Mouse (Mus musculus) right cerebral cortex, postnatal 36 days (tissue): ENCODE measurements around the gene Rtn3.
"Not testable (repeated sequence)": the region's sequence is repeated elsewhere in the genome, so short reads cannot be mapped to it uniquely, and the experiment has no call there.

Experiments
- DNase-seq, 2 experiments: peaks; one replicate each; pipeline ENCODE4 v3.0.0; 2022; ENCODE audit warnings: low spot score in 2 of 2, mixed read lengths in 1 of 2

Rtn3 gene

DNA sequence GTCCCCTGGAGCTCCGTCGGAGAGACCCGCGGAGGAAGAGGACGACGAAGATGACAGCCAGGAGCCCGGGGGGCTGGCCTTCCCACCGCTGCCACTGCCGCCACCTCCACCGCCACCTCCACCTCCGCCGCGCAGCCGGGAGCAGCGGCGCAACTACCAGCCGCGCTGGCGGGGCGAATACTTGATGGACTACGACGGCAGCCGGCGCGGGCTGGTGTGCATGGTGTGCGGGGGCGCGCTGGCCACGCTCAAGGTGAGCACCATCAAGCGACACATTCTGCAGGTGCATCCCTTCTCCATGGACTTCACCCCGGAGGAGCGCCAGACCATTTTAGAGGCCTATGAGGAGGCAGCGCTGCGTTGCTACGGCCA lies 60.4 kb downstream of the Rtn3 start:
- peak; percentile 13 to 25 for DNase-seq

DNA sequence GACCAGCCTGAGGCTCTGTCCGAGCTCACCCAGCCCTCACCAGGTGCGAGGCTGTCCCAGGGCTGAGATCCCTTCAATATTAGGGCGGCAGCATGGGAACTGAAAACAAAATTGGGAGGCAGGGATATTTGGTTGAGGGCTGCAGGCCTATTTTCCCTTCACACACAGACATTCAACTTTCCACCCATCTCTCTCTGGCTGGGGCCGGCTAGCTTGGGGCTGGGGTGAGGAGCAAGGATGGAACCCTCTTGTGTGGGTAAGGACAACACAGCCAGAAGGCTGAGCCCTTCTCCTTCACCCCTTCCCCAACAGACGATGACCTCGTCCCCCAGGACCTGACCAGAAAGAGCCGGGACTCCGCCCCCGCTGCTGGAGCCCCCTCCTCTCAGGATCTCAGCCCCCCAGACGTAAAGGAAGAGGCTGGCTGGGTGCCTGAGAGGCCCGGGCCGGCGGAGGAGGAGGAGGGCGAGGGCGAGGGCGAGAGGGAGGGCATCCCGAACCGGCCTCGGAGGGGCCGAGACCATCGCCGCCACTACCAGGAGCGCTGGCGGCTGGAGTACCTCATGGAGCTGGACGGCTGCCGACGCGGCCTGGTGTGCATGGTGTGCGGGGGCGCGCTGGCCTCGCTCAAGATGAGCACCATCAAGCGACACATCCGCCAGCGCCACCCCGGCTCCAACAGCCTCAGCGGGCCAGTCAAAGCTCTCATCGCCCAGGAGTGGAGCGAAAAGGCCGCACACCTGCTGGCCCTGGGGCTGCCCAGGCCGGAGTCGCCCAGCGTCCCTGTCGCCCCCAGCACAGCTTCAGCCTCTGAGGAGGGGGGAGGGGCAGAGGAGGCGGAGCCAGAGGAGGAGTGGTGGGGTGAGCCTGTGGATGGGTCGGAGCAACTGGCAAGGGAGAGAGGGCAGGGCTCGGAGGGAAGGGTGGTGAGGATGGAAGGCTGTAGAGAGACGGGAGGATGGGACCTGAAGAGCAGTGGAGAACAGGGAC lies 61.2 kb downstream of the Rtn3 start:
- DNase-seq, result peak; percentile 67 to 82

DNA sequence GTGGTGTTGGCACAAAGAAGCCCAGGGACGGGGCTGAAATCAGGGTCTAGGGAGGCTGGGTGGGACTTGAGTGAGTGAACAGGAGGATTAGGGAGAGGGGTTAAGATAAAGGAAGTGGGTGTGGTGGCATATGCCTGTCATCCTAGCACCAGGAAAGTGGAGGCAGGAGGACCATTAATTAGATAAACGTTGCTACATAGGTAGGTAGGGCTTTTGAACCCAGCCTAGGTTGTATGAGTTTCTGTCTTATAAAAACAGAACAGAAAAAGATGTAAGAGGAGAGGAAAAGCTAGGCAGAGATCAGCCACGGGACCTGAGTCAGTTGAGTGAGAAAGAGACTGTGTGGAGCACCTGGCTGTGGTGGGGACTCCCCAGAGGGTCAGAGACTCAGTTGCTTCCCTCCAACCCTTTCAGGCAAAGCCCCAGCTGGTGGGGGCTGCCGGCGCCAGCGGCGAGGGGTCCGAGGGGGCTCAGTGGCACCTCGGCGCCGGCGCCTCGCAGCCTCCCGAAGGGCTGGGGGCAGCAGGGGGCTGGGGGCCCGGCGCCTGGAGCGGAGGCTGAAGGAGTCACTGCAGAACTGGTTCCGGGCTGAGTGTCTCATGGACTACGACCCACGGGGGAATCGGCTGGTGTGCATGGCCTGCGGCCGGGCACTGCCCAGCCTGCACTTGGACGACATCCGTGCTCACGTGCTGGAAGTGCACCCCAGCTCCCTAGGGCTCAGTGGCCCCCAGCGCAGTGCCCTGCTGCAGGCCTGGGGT lies 62.1 kb downstream of the Rtn3 start:
- no peak for DNase-seq

DNA sequence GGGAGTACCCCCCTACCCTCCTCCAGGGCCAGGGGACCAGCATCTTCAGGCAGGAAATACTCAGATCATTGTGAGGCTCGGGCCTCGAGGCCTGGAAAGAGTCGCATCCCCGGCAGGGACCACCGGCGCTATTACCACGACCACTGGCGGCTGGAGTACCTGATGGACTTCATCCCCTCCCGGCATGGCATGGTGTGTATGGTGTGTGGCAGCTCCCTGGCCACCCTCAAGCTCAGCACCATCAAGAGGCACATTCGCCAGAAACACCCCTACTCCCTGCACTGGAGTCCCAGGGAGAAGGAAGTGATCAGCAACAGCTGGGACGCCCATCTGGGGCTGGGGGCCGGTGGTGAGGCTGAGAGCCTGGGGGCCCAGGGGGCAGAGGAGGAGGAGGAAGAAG lies 63.0 kb downstream of the Rtn3 start:
- no peak for DNase-seq

DNA sequence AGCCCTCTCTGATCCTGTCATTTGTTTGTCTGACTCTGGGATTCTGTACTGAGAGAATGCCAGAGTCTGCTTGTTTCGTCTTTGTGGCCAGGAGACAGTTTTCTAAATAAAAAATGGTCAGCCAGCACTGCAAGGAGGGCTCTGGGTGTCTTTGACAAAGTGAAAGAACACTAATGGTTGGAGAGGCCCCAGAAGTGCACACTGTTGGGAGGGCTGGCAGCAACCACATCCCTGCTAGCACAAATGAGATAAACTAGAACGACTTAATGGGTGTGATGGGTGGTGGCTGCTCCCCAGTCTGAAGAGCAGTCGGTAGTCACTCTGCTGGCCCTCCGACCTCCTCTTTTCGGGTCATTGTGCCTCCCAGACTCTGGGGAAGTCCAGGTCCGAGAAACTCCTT lies 63.9 kb downstream of the Rtn3 start:
- no peak for DNase-seq

DNA sequence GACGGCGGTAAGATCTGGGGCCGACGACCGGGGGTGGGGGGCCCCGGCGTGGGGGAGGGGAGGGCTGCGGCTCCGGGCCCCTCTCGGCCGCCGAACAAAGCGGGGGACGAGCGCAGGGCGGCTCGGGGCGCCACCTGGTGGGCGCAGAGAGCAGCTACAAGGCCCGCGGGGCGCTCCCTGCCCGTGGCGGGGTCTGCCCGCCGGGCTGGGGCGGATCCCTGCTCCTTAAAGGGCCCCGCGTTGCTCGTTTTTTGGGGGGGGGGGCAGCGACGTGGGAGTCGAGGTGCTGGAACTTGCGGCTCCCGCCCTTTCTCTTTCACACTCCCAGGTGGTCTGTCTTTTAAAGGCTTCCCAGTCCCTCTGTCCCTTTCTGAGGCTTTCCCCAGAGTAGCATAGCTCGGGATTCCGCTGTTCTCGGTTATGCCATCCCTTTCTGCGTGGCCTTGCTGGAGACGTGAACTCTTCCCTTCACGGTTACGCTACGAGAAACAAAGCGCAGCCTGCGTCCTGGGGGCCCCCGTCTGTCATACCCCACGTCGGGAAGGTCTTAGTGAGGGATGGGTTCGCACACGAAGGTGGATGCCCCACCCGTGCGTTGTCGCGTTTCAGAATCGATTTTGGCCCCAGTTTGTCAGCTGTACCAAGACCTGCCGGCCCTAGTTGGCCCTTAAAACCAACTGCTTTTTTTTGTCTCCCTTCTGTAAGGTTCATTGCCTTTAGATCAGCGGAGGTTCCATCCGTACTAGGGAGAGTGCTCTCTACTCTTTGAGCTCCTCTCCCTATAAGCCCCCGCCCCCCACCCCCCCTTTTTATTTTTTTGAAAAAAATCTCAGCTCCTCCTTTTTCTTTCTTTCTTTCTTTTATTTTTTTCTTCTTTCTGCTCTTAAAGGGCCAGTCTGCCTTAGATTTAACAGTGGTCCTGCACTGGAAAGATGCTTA lies 64.9 kb downstream of the Rtn3 start:
- DNase-seq, result peak; percentile 44 to 56

DNA sequence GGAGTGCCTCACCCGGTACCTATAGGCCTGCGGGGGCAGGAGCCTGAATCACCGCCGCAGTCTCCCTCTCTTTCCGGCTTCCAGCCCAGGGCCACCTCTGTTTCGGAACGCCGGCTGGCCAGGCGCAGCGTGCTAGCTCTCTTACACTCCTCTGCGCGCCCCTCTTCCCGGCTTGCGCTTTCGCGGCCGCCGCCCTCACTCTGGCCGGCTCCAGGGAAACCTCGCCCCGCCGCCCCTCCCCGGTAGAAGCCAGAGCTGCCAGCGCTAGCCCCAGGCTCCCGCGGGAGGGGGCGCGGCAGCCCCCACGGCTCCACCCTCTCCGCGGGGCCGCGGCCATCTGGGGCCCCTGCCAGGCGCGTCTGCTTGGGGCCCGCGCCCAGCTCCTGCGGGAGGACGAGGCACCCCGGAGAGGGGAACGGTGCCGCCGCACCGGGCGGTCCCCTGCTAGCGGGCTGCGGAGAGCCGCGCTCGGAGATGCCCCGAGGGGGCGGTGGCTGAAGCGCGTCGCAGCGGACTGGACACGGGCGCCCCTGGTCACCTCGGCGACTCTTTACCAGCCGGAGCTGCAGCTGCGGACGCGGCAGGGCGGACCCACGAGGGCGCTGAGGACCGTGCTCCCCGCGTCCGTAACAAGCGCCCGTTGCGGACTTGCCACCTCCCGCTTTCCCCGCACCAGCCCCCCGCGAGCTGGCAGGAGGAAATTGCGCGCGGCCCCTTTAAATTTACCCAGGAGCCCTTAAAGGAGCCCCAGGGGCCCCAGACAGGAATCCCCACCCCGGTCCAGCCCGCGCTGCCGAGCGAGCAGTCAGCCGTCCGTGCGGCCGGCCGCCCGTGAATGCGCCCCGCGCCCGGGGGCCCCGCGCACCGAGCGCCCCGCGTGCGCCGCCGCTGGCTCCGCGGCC lies 66.0 kb downstream of the Rtn3 start, which contains the start of gene 2700081O15Rik:
2700081O15Rik (plus strand) TSS at position 792 of the 902 bp plus-strand sequence.
- DNase-seq, result peak; percentile 42 to 52

DNA sequence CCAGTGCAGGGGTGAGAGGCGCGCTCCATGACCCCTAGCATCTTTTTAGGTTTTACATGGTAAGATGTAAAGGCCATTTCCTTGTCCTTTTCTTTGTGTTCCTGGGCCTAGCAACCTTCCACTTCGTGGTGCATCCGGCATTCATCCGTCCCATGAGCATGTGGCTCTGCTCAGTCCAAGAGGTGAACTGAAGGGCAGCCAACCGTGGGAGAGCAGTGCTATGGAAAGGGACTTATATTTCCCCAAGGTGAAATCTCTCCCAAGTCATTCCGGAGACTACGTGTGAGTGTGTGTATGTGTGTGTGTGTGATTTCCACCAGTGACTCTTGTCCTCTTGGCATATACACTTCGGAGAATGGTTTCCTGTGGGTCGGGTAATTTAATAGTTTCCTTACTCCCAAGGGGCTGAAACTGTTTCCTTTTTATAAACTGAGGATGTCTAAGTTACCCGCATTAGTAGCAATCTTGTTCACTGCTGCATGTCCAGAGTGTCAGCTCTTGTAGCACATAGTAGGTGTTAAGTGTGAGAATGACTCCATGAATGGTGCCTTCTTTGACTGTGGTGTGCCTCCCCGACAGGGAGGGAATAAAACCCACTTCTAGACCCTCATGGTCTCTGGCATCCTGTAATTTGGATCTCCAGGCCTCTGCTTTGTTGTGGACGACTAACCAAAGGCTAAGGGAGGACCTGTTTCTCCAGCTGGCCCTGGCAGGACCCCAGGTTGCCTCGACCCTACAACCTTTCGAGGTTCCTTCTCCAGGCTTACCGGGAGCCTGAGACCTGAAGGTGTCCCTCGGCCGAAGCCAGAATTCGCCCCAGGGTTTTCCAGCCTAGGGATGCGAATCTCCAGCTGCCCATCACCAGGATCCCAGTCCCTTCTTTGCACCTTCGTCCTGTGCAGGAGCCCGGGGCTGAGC lies 66.9 kb downstream of the Rtn3 start:
- DNase-seq, result no peak

DNA sequence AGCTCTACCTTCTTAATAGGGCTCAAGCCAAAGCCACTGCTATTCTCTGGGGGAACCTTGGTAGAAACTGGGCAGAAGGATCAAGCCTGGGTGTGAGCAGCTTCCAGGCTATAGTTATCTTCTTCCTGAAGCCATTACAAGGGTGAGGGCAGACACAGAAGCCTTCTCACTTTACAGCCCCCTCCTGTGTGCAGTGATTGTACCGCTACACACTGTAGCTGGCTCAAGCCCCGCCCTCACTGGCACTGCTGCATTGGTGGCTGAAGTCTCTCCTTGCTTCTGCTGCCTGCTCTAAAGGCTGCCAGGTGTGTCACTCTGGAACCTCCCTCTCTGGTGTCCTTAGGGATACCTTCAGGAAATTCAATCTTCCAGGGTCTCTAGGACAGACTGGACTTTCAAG lies 70.7 kb downstream of the Rtn3 start:
- no peak for DNase-seq

DNA sequence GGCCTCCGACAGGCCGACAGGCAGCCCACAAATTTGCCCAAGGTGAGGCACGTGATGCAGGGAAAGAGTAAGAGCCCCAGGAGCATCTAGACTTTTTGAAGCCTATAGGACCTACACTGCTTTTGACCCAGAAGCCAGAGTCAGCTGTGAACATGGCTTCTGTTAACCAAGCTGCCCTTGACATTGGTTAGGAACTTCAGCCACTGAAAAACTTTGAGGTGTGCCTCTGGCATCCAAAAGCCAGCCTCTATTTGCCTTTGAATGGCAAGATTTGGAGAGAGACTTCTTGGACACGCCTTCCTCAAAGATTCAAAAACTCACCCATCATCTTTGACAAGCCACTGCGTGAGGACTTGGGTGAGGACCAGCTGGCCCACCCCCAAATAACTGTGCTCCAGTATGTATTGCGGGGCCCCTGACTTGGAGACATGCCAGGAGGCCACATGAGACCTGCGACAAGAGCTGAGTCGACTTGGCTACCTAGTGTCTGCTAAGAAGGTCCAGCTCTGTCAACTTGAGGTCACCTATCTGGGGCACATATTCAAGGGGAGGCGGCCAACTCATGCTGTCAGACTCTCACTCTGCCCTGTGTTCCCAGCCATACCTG lies 78.4 kb downstream of the Rtn3 start:
- no peak for DNase-seq

DNA sequence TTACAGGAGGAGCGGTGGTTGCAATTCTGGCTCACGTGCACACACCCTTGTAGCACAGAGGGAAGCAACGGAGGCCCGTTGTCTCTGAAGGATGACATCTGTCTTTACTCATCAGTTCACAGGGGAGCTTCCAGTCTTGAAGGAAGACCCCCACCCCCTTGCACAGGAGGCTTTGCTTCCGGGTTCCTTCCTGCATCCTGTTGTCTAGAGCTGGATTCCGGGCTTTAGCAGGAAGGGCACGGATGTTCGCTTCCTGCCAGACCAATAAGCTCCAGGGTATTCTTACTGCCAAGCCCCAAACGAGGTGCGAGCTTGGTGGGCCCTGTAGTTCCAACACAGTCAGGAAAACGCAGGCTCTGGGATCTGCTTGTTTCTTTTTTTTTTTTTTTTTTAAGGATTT lies 82.4 kb downstream of the Rtn3 start:
- DNase-seq, result no peak

DNA sequence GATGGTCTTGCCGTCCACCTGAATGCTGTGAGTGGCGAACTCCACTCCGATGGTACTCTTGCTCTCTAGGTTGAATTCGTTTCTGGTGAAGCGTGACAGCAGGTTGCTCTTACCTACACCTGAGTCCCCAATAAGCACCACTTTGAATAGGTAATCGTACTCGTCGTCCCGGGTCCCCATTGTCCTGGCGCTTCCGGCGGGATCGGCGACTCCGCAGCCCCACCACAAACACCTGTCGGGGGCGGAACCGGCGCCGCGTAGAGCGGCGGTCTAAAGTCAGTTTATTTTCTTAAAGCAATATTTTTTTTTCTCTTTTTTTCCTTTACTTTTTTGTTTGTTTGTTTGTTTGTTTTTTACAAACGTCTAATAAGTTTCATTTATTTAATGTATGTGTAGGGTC lies 84.2 kb downstream of the Rtn3 start:
- not testable (repeated sequence) for DNase-seq

DNA sequence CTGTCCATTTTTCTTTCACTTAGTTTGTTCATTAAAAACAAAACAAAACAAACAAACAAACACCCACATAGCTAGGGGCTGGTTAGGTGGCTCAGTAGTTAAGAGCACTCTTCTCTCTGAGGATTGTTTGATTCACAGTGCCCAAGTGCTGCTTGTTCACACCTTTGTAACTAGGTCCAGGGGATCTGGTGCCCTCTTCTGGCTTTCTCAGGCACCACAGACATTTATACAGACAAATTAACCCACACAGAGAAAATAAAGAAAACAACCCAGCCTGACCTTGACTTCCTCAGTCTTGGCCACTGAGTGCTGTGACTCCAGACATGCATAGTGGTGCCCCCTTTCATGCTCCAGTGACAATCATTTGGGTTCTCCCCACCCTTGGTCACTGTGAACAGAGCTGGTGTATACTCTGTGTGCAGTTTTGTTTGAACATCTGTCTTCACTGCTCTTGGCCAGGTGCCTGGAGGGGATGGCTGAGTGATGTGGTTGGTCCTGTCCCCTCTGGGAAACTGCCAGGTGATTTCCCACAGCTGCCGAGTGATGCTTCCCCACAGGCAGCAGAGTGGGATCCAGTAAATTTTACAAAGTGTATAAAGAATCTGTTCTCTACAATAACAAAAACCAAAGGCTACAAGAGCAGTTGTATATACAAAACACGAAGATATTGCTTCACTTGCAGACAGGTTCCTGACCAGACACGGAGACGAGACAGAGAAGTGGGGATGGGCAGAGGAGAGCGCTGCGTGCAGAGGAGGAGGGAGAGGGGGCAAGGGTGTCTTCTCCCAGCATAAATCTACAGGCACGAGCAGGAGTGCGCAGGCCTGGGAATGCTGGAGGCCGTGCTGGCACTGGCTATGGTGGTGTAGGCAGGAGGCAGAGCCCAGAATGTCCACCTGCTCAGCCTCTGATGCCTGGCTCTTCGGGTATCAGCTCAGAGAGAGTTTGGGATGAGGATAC lies 85.9 kb downstream of the Rtn3 start:
- DNase-seq, result not testable (repeated sequence)

DNA sequence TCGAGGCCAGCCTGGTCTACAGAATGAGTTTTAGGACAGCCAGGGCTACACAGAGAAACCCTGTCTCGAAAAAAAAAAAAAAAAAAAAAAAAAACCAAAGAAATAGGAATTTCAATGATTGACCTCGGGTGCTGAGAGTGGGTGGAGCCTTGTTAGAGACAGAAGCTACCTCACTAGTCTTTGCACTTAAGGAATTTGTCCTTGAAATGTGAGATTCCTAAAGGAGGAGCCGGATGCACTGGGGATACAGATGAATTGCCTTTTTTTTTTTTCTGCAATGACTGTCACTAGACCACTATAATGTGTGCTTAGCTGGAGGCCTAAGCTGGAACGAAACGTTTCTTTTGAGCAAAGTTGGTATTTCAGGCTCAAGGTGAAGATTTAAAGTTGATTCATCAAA lies 94.6 kb downstream of the Rtn3 start:
- DNase-seq, result no peak

DNA sequence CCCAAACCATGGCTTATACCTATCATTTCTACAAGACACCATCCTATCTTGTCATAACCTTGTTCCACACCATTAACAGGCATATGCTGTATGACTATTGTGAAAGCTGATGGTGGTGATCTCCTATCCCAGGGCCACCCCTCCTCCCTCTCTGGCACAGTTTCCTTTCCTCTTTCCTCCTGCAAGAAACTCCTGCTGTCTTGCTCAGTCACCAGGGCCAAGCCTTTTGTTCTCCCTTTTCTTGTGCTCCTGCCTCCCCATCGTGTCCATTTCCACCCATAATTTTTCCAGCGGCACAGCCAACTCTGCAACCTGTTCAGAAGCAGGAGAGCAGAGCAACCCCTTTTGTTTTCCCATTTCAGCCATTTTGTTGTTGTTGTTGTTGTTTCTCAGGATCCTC lies 97.0 kb downstream of the Rtn3 start:
- no peak for DNase-seq

DNA sequence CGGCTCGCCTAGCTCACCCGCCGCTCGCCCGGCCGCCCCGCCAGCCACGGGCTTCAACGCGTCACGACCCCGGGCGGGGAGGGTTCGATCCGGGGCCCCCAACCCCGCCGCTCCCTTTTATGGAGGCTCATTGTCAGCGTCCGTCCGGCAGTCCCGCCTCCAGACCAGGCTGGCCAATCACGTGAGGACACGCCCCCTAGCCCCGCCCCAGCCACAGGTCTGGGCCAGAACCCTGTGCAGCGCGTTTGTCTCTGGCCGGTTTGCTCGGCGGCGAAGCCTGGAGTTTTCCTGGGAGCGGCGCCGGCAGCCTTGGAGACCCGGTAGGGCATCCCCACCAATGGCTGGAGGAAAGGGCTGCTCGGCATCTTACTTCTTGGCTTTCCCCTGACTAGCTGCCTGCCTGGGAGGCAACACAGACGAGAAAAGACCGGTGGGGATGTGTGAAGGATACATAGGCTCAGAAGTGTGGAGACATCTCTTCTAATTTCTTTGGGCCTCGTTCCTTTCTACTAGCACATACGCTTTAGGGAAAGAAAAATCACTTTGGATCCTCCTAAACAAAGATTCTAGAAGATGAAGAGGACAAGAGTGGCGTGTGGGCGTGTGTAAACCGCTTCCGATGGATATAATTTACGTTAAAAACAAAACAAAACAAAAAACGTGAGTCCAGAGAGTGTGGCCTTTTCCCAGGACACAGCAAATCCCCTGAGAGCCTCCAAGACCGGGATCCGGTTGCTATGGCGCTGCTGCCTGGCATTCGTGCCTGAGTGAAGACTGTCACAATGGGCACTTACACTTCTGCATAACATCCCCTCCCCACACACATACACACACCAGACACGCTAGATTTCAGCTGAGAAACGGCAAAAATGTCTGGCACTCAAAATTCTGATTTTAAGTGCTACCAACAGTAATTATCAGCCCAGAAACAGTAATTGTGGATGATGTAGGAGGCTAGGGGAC lies 99.9 kb downstream of the Rtn3 start, which contains the start of gene Spindoc:
Spindoc (minus strand) TSS at position 92 of the 963 bp plus-strand sequence.
- peak; percentile 97 for DNase-seq
